Mouse (Mus musculus) ovary, adult 18-20 months (tissue): ENCODE results near the gene Rassf1.
"Not testable (repeated sequence)": the region's sequence is repeated elsewhere in the genome, so short reads cannot be mapped to it uniquely, and the experiment has no call there.

ENCODE experiments used
- DNase-seq: peaks from one replicate; pipeline ENCODE4 v3.0.0; 2022; ENCODE audit warnings: low spot score, mixed read lengths

The Rassf1 gene

GRCm38 (mm10) chr9:107556346-107556745, 5.0 kb downstream of the Rassf1 start:
- DNase-seq, result no peak

- peak; percentile 92 for DNase-seq
Measured at GRCm38 (mm10) chr9:107563029-107563581, 11.8 kb downstream of the Rassf1 start, which contains the start of gene Tusc2. Tusc2 (plus strand) TSS chr9:107563255.

DNA sequence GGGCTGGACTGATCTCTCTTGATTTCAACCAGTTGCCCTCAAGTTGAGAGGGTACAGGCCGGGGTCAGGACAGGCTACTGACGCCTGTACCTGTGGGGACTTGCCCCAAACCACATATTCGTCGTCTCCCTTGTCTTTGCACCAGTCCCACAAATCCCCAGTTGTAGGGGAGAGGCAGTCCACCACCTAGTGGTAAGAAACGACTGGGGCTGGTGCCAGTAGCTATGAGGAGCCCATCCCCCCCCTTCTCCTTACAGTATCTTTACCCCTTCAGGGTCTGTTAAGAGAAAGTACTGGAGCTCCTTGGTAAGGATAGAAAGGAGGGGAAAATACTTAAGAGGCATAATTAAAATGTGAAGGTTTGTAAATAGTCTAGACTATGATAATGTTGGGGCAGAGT, 14.2 kb downstream of the Rassf1 start:
- not testable (repeated sequence) for DNase-seq

DNA sequence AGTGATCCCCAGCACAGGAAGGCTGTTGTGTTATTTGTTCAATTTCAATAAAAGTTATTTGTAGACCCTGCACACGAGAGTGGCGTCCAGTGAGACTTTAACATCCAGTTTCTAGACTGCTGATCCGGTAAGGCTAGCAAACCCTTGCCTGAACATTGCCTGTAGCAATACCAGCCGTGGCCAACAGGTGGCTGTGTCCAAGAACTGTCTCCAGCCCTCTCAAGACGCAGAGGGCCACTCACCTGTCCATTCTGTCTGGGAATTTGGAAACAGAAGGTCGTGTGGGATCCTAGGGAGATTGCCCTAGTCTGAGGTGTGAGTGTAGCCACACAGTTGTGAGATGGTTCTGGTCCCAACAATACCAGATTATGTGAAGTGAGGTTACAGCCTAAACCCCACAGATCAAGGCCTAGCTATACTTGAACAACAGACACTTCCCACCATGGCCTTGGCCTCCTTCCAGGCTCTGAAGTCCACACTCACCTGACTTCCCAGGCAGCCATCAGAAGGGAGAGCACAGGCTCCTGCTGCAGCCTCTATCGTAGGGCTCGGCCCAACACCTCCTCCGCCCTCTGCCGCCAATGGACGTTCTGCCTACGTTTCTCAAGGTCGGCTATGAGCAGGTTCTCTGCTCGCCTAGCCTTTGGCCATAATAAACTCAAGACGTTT, 14.8 kb downstream of the Rassf1 start:
- no peak for DNase-seq

DNA sequence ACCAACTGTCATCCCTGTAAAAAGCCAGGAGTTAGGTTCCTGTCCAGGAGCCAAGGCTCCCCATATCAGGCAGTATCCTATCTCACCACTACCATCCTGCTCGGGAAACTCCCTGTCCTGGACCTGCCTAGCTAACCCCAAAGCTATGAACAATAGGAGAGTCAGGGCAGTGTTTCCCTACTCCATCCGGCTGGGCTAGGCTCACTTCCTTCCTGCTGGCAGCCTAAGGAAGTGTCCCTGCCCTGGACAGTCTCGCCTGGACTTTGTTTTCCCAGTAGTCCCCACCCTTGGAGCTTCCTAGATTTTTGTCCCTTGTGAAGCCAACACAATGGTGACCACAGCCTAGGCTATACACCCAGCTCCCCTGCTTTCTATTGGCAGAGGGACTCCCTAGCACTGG, 15.5 kb downstream of the Rassf1 start:
- DNase-seq, result no peak

- DNase-seq, result no peak
Measured at GRCm38 (mm10) chr9:107567702-107568319, 16.5 kb downstream of the Rassf1 start, which contains the start of gene Hyal2. Hyal2 (plus strand) TSS chr9:107567945.

DNA sequence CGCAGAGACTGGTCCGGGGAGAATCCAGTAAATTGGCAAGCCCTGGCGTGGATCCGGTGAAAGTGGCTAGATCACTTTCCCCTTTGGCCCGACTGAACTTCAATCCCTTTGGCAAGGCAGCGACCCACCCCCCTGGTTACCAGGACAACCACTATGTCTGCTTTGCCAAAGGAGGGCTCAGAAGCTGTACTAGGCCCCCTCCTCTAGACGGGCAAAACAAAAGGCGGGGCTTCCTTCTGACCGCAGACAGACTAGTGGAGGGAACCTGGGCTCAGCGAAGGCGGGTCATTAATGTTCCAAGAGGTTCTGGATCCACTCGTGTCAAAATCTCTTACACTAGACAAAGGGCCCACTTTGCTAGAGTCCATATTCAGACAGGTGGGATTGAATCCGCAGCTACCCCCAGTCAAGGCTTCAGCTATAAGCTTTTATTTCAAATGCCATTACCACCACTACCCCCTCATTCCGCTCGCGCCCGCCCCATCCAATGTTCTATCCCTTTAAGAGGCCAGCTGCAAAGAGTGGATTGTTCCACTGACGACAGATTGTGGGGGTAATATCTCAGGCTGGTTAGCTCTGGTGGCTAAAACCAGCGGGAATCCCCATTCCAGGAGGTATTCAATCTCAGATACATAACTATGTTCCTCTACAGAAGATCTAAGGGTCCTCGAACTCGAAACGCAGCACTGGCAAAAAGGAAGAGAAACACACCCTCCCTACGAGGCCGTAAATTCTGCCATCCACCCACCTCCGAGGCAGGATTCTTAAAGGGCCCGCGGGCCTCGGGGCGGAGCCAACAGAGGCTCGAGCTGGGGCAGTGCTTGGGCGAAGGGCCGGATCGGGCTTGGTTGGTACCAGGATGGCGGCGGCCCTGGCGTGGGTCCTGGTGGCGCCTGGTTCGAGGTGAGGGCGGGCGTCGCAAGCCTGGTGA, 17.2 kb downstream of the Rassf1 start:
- peak; percentile 80 for DNase-seq

DNA sequence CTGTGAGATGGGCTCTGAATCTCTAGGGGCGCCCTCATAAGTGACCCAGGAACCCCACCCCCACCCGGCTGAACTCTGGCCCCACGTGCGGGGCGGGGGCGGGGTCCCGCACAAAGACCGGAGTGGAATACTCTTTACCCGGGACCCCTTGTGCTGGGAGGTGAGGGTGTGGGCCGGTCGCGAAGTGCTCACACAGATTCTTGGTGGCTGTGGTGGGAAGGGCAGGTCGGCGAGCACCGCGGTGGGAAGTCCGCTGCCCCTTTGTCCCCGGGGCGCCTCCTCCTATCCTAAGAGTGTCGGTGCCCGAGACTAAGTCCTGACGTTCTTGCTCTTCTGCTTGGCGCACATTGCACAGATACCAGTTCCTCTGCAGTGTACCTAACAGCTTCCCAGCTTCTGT, 17.9 kb downstream of the Rassf1 start:
- no peak for DNase-seq

DNA sequence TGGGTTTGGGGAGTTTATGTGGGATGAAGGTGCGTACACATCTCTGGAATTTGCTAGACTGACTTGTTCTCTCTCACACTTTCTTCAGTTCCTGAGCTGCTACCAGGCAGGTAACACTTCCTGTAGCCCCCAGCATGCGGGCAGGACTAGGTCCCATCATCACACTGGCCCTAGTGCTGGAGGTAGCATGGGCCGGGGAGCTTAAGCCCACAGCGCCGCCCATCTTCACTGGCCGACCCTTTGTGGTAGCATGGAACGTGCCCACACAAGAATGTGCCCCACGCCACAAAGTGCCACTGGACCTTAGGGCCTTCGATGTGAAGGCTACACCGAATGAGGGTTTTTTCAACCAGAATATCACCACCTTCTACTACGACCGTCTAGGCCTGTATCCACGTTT, 18.7 kb downstream of the Rassf1 start:
- DNase-seq, result no peak

DNA sequence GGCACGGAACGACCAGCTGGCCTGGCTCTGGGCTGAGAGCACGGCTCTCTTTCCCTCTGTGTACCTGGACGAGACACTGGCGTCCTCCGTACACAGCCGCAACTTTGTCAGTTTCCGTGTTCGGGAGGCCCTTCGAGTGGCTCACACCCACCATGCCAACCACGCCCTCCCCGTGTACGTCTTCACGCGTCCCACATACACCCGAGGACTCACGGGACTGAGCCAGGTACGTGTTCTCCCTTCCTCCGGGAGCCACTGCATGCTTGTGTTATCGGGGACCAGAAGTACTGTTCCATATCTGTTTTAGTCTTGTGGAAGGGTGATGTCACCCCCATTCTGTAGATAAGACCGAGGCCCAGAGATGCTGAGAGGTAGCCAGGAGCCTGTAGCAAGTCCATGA, 19.5 kb downstream of the Rassf1 start:
- DNase-seq, result no peak

- no peak for DNase-seq
Measured at GRCm38 (mm10) chr9:107571534-107572326, 20.4 kb downstream of the Rassf1 start.

- DNase-seq, result no peak
Measured at GRCm38 (mm10) chr9:107572327-107572662, 20.9 kb downstream of the Rassf1 start.

- DNase-seq, result not testable (repeated sequence)
Measured at GRCm38 (mm10) chr9:107573774-107574173, 22.4 kb downstream of the Rassf1 start.

GRCm38 (mm10) chr9:107575579-107576356, 24.4 kb downstream of the Rassf1 start:
- DNase-seq, result no peak

- DNase-seq, result peak; percentile 78
Measured at GRCm38 (mm10) chr9:107576357-107577107, 25.2 kb downstream of the Rassf1 start, which contains the start of gene Hyal1. Hyal1 (plus strand) TSS chr9:107576927.

DNA sequence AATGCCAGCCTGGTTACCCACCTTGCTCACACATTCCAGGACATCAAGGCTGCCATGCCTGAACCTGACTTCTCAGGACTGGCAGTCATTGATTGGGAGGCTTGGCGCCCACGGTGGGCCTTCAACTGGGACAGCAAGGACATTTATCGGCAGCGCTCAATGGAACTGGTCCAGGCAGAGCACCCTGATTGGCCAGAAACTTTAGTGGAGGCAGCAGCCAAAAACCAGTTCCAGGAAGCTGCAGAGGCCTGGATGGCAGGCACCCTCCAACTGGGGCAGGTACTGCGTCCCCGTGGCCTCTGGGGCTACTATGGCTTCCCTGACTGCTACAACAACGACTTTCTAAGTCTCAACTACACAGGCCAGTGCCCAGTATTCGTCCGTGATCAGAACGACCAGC, 26.5 kb downstream of the Rassf1 start:
- DNase-seq, result no peak

GRCm38 (mm10) chr9:107578587-107578986, 27.2 kb downstream of the Rassf1 start, which contains the start of gene Naa80:
Naa80 (plus strand) TSS chr9:107578887.
- no peak for DNase-seq

DNA sequence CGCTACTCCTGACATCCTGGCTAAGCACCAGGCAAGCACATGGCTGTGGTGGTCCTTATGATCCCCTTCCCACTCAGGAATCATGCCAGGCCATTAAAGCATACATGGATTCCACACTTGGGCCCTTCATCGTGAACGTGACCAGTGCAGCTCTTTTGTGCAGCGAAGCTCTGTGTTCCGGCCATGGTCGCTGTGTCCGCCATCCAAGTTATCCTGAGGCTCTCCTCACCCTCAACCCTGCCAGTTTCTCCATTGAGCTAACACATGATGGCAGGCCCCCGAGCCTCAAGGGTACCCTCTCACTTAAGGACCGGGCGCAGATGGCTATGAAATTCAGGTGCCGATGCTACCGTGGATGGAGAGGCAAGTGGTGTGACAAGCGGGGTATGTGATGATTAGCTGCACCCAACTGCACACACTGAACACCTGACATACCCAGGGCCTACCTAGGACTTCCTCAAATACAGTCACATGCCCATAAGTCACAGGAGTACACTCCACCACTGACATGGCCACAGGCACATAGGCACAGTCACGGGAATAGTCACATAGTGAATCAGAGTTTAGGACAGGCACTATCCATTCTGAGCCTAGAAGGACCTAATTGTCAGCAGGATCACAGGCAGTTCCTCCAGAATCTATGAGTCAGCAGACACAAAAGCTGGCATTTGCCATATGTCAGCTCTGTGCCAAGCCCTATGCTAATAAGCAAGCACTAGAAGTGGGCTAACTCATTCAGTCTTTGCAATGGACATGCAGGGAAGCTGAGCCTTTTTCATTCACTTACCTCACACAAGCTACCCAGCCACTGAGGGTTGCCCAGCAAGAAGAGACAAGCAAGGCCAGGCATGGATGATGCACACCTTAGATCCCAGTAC, 27.9 kb downstream of the Rassf1 start:
- DNase-seq, result no peak
